Mouse (Mus musculus): ENCODE data around the gene Prtn3. TPM values are rescaled to one million over a fixed set of nuclear protein-coding genes. Genes with fewer than 3 reads are reported as not detected.

Gene Prtn3
- polyA plus RNA-seq, 1 experiment, result 0.22 TPM

DNA sequence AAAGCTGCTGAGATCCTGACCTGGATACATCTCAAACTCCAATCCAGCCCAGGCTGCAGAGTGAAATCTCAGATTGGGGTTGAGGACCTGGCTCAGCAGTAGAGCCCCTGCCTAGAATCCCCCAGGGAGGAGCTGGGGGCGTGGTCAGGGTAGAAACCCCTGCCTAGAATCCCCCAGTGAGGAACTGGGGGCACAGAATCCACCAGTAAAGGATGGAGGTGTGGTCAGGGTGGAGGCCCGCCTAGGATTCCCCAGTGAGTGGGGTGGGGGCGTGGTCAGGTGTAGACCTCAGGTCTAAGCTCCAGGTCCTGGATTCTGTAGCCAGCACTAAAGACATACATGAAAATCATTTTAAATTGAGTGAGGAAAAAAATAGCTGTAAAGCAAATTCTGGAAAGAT lies 1.4 kb upstream of the Prtn3 start:
- Histone ChIP-seq H3K4me2 (ENCODE audit: low read depth) (no peak overlapping the region), H3K27me3 (ENCODE audit: control insufficient read depth, insufficient read depth, insufficient read length) (no peaks in the 10 kb centered on the region), H3ac (ENCODE audit: control insufficient read depth, insufficient read length) (no peak overlapping the region), H3K4me3 (no peak overlapping the region), H3K79me2 (ENCODE audit: control insufficient read depth, insufficient read depth) (no peaks in the 10 kb centered on the region), H3K36me3 (ENCODE audit: control insufficient read depth, insufficient read depth) (no peaks in the 10 kb centered on the region)
- TF ChIP-seq POLR2A (IDR thresholded peaks at IDR 0.05; ENCODE audit: insufficient read length, low read depth), result no peak
- no peak for TF ChIP-seq TCF3 (IDR thresholded peaks at IDR 0.05; ENCODE audit: insufficient read length, low read depth)
- no peak for TF ChIP-seq MAX (IDR thresholded peaks at IDR 0.05; ENCODE audit: low read depth)

DNA sequence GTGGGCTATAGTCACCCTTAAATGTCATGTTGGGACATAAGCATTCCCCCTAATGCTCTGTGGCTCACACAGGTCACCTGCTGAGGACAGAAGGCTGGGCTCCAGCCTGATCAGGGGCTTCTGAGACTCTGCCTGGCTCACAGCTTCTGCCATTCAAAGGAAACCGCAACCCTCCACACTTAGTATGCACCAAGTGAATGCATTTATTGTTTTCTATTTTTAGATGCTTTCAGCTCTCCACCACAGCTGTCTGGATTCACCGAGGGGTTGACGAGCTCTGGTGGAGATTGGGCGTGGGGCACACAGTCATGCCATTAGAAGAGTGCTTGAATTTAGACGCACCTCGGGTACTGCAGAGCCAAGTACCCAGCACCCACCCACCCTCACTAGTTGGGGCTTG lies 963 bp upstream of the Prtn3 start:
- no peaks in the 10 kb centered on the region for H3K79me2 ChIP-seq (ENCODE audit: control insufficient read depth, insufficient read depth)
- H3K4me3 ChIP-seq, result peak overlapping the region; percentile 12

DNA sequence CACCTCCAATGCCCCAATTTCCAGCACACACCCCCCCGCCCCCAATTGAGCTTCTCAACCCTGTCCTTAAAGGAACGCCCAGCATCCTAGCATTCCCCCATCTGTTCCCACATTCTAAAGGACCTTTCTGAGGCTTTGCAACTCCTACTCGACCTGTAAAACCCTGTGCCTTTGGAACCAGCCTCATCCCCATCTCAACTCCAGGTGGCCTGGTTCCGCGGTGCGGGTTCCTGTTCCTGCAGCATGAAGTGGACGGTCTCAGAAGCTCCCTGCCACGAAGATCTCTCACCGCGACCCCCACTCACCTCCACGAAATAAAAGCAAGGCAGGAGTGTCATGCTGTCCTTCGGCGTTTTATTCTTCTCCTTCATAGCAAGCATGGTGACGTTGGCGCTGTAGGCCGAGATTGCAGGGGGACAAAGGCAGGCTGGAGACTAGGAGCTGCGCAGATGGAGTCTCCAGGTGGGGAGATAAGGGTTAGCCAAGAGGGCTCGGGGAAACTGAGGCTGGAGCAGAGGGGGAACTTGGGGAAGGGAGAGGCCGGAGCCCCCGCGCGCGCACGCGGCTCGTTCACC lies 474 bp upstream of the Prtn3 start:
- H3K27me3 ChIP-seq (ENCODE audit: control insufficient read depth, insufficient read depth, insufficient read length), result no peaks in the 10 kb centered on the region
- TF ChIP-seq E2F4 (IDR thresholded peaks at IDR 0.05; ENCODE audit: insufficient read depth) (no peak), MAX (IDR thresholded peaks at IDR 0.05; ENCODE audit: low read depth) (no peak), TCF12 (IDR thresholded peaks at IDR 0.05; ENCODE audit: insufficient read depth, poor library complexity, severe bottlenecking) (no peak), CEBPB (IDR thresholded peaks at IDR 0.05; ENCODE audit: insufficient read depth, poor library complexity, severe bottlenecking) (no peak), REST (IDR thresholded peaks at IDR 0.05; ENCODE audit: insufficient read depth, insufficient read length) (no peak), TCF3 (IDR thresholded peaks at IDR 0.05; ENCODE audit: insufficient read length, low read depth) (no peak), POLR2A (IDR thresholded peaks at IDR 0.05; ENCODE audit: insufficient read length, low read depth) (no peak), MYOD1 (IDR thresholded peaks at IDR 0.05; ENCODE audit: control insufficient read depth in 1 of 3, insufficient read length in 2 of 3, low read depth in 2 of 3) (no peak), SRF (IDR thresholded peaks at IDR 0.05; ENCODE audit: control insufficient read depth, insufficient read length, low read depth) (no peak), MYOG (IDR thresholded peaks at IDR 0.05; ENCODE audit: control insufficient read depth in 1 of 3, insufficient read depth in 1 of 3, insufficient read length in 2 of 3, low read depth in 2 of 3) (no peak), POLR2AphosphoS2 (IDR thresholded peaks at IDR 0.05; ENCODE audit: insufficient read length, low read depth) (no peak), USF1 (IDR thresholded peaks at IDR 0.05; ENCODE audit: low read depth) (no peak)
- peak overlapping the region; percentile 92 for H3K4me2 ChIP-seq (ENCODE audit: low read depth)
- H3K4me3 ChIP-seq, result peak overlapping the region; percentile 12
- peak overlapping the region; percentile 1 for H3ac ChIP-seq (ENCODE audit: control insufficient read depth, insufficient read length)
- H3K79me2 ChIP-seq (ENCODE audit: control insufficient read depth, insufficient read depth), result no peaks in the 10 kb centered on the region
- H3K36me3 ChIP-seq (ENCODE audit: control insufficient read depth, insufficient read depth), result no peaks in the 10 kb centered on the region

More for the DNA sequence above, 963 bp upstream of the Prtn3 start:
- Histone ChIP-seq H3K4me2 (ENCODE audit: low read depth) (peak overlapping the region; percentile 92), H3ac (ENCODE audit: control insufficient read depth, insufficient read length) (no peak overlapping the region), H3K27me3 (ENCODE audit: control insufficient read depth, insufficient read depth, insufficient read length) (no peaks in the 10 kb centered on the region), H3K36me3 (ENCODE audit: control insufficient read depth, insufficient read depth) (no peaks in the 10 kb centered on the region)
- TF ChIP-seq POLR2AphosphoS2 (IDR thresholded peaks at IDR 0.05; ENCODE audit: insufficient read length, low read depth) (no peak), MYOG (IDR thresholded peaks at IDR 0.05; ENCODE audit: control insufficient read depth in 1 of 3, insufficient read depth in 1 of 3, insufficient read length in 2 of 3, low read depth in 2 of 3) (peak in 1 of 3 experiments; percentile 34), MYOD1 (IDR thresholded peaks at IDR 0.05; ENCODE audit: control insufficient read depth in 1 of 3, insufficient read length in 2 of 3, low read depth in 2 of 3) (peak in 1 of 3 experiments; percentile 17)

DNA sequence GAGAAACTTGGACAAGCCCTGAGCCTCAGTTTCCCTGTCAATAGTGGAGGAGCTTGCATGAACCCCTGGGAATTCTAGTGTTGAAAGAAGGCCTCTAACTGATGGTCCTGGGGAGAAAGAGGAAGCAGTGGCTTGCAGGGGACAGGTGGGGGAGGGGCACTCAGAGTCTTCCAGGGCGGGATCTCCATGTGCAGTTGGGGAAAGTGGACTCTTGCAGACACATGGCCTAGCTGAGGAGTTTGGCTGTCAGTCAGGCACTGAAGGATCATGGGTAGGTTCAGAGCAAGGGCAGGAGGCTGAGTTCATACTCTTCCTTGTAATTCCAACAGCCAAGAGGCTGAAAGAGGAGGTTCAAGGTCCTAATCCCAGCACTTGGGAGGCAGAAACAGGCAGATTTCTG lies 2.9 kb downstream of the Prtn3 start:
- Histone ChIP-seq H3K36me3 (ENCODE audit: control insufficient read depth, insufficient read depth) (no peaks in the 10 kb centered on the region), H3K4me2 (ENCODE audit: low read depth) (no peak overlapping the region), H3K27me3 (ENCODE audit: control insufficient read depth, insufficient read depth, insufficient read length) (no peaks in the 10 kb centered on the region), H3ac (ENCODE audit: control insufficient read depth, insufficient read length) (no peak overlapping the region), H3K4me3 (no peak overlapping the region), H3K79me2 (ENCODE audit: control insufficient read depth, insufficient read depth) (no peaks in the 10 kb centered on the region)
- no peak for TF ChIP-seq POLR2AphosphoS2 (IDR thresholded peaks at IDR 0.05; ENCODE audit: insufficient read length, low read depth)
- TF ChIP-seq USF1 (IDR thresholded peaks at IDR 0.05; ENCODE audit: low read depth), result no peak
- no peak for TF ChIP-seq CEBPB (IDR thresholded peaks at IDR 0.05; ENCODE audit: insufficient read depth, poor library complexity, severe bottlenecking)
- TF ChIP-seq MYOG (IDR thresholded peaks at IDR 0.05; ENCODE audit: control insufficient read depth in 1 of 3, insufficient read depth in 1 of 3, insufficient read length in 2 of 3, low read depth in 2 of 3), result no peak
- no peak for TF ChIP-seq REST (IDR thresholded peaks at IDR 0.05; ENCODE audit: insufficient read depth, insufficient read length)
- TF ChIP-seq TCF12 (IDR thresholded peaks at IDR 0.05; ENCODE audit: insufficient read depth, poor library complexity, severe bottlenecking), result no peak
- no peak for TF ChIP-seq POLR2A (IDR thresholded peaks at IDR 0.05; ENCODE audit: insufficient read length, low read depth)
- no peak for TF ChIP-seq TCF3 (IDR thresholded peaks at IDR 0.05; ENCODE audit: insufficient read length, low read depth)
- TF ChIP-seq E2F4 (IDR thresholded peaks at IDR 0.05; ENCODE audit: insufficient read depth), result no peak
- TF ChIP-seq MAX (IDR thresholded peaks at IDR 0.05; ENCODE audit: low read depth), result no peak
- TF ChIP-seq MYOD1 (IDR thresholded peaks at IDR 0.05; ENCODE audit: control insufficient read depth in 1 of 3, insufficient read length in 2 of 3, low read depth in 2 of 3), result no peak
- no peak for TF ChIP-seq SRF (IDR thresholded peaks at IDR 0.05; ENCODE audit: control insufficient read depth, insufficient read length, low read depth)

DNA sequence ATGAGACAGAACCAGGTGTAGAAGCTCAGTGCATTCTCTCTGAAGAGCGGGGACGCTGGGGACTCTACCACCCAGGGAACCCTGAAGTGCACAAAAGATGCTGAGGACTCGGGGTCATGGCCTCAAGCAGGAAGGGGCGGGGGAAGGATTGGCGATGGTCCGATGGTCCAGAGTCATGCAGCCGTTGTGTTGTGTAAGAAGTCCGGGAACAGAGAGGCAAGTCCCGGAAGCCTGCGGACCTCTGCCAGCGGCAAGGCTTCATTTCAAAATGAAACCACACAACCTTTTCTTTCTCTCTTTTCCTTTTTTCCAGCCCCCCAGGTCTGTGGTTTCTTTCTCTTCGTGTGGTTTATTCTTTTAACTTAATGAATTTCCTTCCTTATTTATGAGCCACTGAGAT lies 3.5 kb downstream of the Prtn3 start:
- H3K79me2 ChIP-seq (ENCODE audit: control insufficient read depth, insufficient read depth), result no peaks in the 10 kb centered on the region
- H3K4me2 ChIP-seq (ENCODE audit: low read depth), result no peak overlapping the region
- TF ChIP-seq MYOG (IDR thresholded peaks at IDR 0.05; ENCODE audit: control insufficient read depth in 1 of 3, insufficient read depth in 1 of 3, insufficient read length in 2 of 3, low read depth in 2 of 3), result no peak
- H3ac ChIP-seq (ENCODE audit: control insufficient read depth, insufficient read length), result no peak overlapping the region
- H3K36me3 ChIP-seq (ENCODE audit: control insufficient read depth, insufficient read depth), result no peaks in the 10 kb centered on the region
- H3K27me3 ChIP-seq (ENCODE audit: control insufficient read depth, insufficient read depth, insufficient read length), result no peaks in the 10 kb centered on the region
- H3K4me3 ChIP-seq, result no peak overlapping the region

Measured in myocyte (in vitro differentiated cells).